Mouse (Mus musculus) hindbrain, embryonic 10.5 days (tissue): ENCODE measurements around the gene Dcun1d3. TPM values are rescaled to one million over a fixed set of nuclear protein-coding genes. Genes with fewer than 3 reads are reported as not detected.

Experiments used
- DNase-seq: peaks from one replicate; pipeline ENCODE4 v3.0.0-alpha.2; 2017; ENCODE audit warnings: low spot score
- H3K27ac ChIP-seq: fragments of 300-500 bp; sonication (generic); 2 replicates; pipeline ENCODE4 v1.5.1; 2016; ENCODE audit warnings: mild to moderate bottlenecking, moderate library complexity
- H3K27me3 ChIP-seq: fragments of 300-500 bp; sonication (generic); 2 replicates; pipeline ENCODE4 v1.6.1; 2016; ENCODE audit warnings: mild to moderate bottlenecking; ENCODE audit not compliant: poor library complexity, insufficient read depth, severe bottlenecking
- H3K36me3 ChIP-seq: fragments of 300-500 bp; sonication (generic); 2 replicates; pipeline ENCODE4 v1.6.1; 2016; ENCODE audit warnings: mild to moderate bottlenecking, moderate library complexity
- H3K4me1 ChIP-seq: fragments of 300-500 bp; sonication (generic); replicated peaks from 2 replicates; pipeline ENCODE4 v1.6.1; 2016; ENCODE audit warnings: mild to moderate bottlenecking
- H3K4me3 ChIP-seq: fragments of 300-500 bp; sonication (generic); 2 replicates; pipeline ENCODE4 v1.5.1; 2016; ENCODE audit warnings: mild to moderate bottlenecking, moderate library complexity
- H3K9me3 ChIP-seq: fragments of 300-500 bp; sonication (generic); 2 replicates; pipeline ENCODE4 v1.6.1; 2016; ENCODE audit warnings: mild to moderate bottlenecking, moderate library complexity
- WGBS: fragments of 180-500 bp; shearing (Covaris S2); methylation state at CpG from one replicate; pipeline ENCODE4 v1.1.7; 2016; 5-methylcytosine and 5-hydroxymethylcytosine counted together
- polyA plus RNA-seq: library from polyadenylated mRNA; unstranded; fragments of >200 nt; fragmentation: Nextera tagmentation; extraction: Ambion mirVana; gene quantifications from 2 replicates; pipeline ENCODE4 v1.2.1, GENCODE M21; 2016

Gene Dcun1d3
- polyA plus RNA-seq, 1 experiment from 2014 or later, result 14.7 TPM

GRCm38 (mm10) chr7:119841820-119842449 is 54.2 kb downstream of the Dcun1d3 start:
- no peak for DNase-seq
- H3K36me3 ChIP-seq, result peaks cover 36% of the 10 kb centered on the region
- H3K9me3 ChIP-seq, result no peaks in the 10 kb centered on the region
- H3K27ac ChIP-seq, result no peak overlapping the region
- 97% methylated on average over 4 of the region's 4 CpGs for whole genome bisulfite sequencing
- H3K4me3 ChIP-seq, result no peak overlapping the region
- no peaks in the 10 kb centered on the region for H3K27me3 ChIP-seq
- no peaks in the 10 kb centered on the region for H3K4me1 ChIP-seq

GRCm38 (mm10) chr7:119835996-119836777 is 59.9 kb downstream of the Dcun1d3 start:
- no peak for DNase-seq
- WGBS, result 96% methylated on average over 4 of the region's 4 CpGs
- Histone ChIP-seq H3K27ac (no peak overlapping the region), H3K9me3 (no peaks in the 10 kb centered on the region), H3K4me3 (no peak overlapping the region), H3K27me3 (no peaks in the 10 kb centered on the region), H3K36me3 (peaks cover 48% of the 10 kb centered on the region), H3K4me1 (no peaks in the 10 kb centered on the region)

GRCm38 (mm10) chr7:119835371-119835770 is 60.7 kb downstream of the Dcun1d3 start:
- DNase-seq, result no peak
- Histone ChIP-seq H3K36me3 (peaks cover 47% of the 10 kb centered on the region), H3K4me1 (no peaks in the 10 kb centered on the region), H3K27me3 (no peaks in the 10 kb centered on the region), H3K9me3 (no peaks in the 10 kb centered on the region), H3K27ac (no peak overlapping the region), H3K4me3 (no peak overlapping the region)
- 95% methylated on average over 1 of the region's 1 CpGs for WGBS

- Histone ChIP-seq H3K27ac (no peak overlapping the region), H3K9me3 (no peaks in the 10 kb centered on the region), H3K36me3 (peaks cover 84% of the 10 kb centered on the region), H3K4me1 (no peaks in the 10 kb centered on the region), H3K4me3 (no peak overlapping the region), H3K27me3 (no peaks in the 10 kb centered on the region)
- 94% methylated on average over 3 of the region's 3 CpGs for WGBS
- DNase-seq, result no peak
These were observed 87.4 kb downstream of the Dcun1d3 start for GRCm38 (mm10) chr7:119808723-119809122.

- H3K4me3 ChIP-seq, result no peak overlapping the region
- H3K27ac ChIP-seq, result no peak overlapping the region
- DNase-seq, result no peak
- no peaks in the 10 kb centered on the region for H3K9me3 ChIP-seq
- no peaks in the 10 kb centered on the region for H3K4me1 ChIP-seq
- no peaks in the 10 kb centered on the region for H3K27me3 ChIP-seq
- H3K36me3 ChIP-seq, result peaks cover 75% of the 10 kb centered on the region
- WGBS, result 93% methylated on average over 5 of the region's 5 CpGs
These were observed 88.7 kb downstream of the Dcun1d3 start for GRCm38 (mm10) chr7:119807396-119807795.

Other genes starting within 250 kb of the Dcun1d3 start
- gene Acsm4, start 206.3 kb downstream of the Dcun1d3 start, polyA plus RNA-seq, result not detected in 2 replicates
- gene Thumpd1, start 175.5 kb downstream of the Dcun1d3 start, polyA plus RNA-seq, result 83.8 and 102 TPM in 2 replicates
- gene Acsm3, start 135.4 kb downstream of the Dcun1d3 start, polyA plus RNA-seq, result 0.11 and 0.20 TPM in 2 replicates
- 27.3 and 28.3 TPM in 2 replicates for gene Rexo5, start 102.3 kb downstream of the Dcun1d3 start, polyA plus RNA-seq
- gene Eri2, start 102.2 kb downstream of the Dcun1d3 start, polyA plus RNA-seq, result 27.0 and 31.4 TPM in 2 replicates
- 12.0 and 14.3 TPM in 2 replicates for gene Lyrm1, start 437 bp downstream of the Dcun1d3 start, polyA plus RNA-seq
- 0.24 TPM in 1 of 2 replicates, not detected in the other for gene Dnah3, start 199.0 kb upstream of the Dcun1d3 start, polyA plus RNA-seq
- 25.1 and 27.3 TPM in 2 replicates for gene Tmem159, start 206.1 kb upstream of the Dcun1d3 start, polyA plus RNA-seq
- gene Zp2, start 249.0 kb upstream of the Dcun1d3 start, polyA plus RNA-seq, result 0.11 TPM in 1 of 2 replicates, not detected in the other